Mouse (Mus musculus) ES-CJ7 (cell line): ENCODE data around the gene Nfib.

Experiments
- DNase-seq: peaks from one replicate; pipeline ENCODE4 v3.0.0; 2011; ENCODE audit warnings: low read depth, low spot score

Nfib gene

DNA sequence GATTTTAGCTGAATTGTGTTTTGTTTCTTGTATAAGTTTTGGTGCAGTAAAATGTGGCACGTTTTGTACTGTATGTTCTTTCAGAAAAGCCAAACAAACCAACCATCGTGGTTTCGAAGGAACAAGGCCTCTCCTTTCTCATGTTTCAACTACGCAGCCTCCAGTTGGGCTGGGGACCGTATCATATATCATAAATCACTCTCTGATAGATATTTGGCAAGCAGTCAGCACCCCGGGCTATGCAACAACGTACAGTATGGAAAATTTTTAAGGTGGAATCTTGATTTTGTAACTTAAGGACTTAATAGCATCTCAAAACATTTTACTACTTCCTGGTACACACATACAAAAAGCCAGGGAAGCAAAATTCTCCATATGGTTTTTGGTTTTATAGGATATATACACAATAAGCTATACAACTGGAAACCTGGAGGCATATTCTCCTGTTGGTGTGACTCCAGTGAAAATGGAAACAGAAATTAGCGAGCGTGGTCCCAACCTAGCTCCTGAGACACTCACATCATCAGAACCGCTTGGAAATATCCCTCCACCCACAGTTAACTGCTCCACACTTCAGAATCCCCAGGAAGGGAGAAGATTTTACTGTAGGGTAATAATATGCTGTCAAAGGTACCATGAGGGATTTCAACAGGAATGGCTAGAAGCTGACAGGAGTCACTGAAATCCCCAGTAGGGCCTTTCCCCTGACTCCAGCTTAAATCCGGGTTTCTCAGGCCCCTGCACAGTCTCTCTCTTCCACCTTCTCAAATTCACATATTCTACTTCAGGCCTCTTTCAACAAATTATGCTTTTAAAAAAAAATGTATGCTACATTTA is 455.8 kb downstream of the Nfib start:
- no peak for DNase-seq

- DNase-seq = no peak
Observed at GRCm38 (mm10) chr4:82248961-82249360, 456.6 kb downstream of the Nfib start.

DNA sequence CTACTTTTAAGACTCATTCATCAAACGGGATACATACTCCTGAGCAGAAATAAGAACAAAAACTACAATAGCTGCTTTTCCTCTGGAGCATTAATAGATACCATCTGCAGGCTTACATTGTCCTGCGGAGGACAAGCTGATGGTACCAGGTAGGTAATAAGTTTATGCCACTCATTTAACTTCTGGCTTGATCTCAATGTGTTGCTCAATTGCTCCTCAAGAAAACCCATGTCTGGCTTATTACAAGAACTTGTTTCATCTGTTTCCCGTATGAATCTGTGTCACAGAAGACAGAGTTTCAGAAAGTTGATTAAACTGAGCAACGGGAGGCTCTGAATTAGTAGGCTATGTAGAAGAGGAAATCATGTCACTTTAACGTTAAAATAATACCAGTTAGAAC is 457.5 kb downstream of the Nfib start:
- DNase-seq = no peak

- DNase-seq = no peak
Observed at GRCm38 (mm10) chr4:82246290-82246689, 459.3 kb downstream of the Nfib start.
